Mouse (Mus musculus) liver, postnatal 0 days (tissue): ENCODE data around the gene Psd4.

Experiments
- CTCF ChIP-seq: sonication (generic); IDR thresholded peaks from 2 replicates; pipeline ENCODE4 v1.5.1; 2016; ENCODE audit warnings: antibody characterized with exemption, low read depth
- EP300 ChIP-seq: IDR thresholded peaks from 2 replicates; pipeline ENCODE4 v1.6.1; 2016; ENCODE audit warnings: antibody characterized with exemption, low read depth, mild to moderate bottlenecking

DNA sequence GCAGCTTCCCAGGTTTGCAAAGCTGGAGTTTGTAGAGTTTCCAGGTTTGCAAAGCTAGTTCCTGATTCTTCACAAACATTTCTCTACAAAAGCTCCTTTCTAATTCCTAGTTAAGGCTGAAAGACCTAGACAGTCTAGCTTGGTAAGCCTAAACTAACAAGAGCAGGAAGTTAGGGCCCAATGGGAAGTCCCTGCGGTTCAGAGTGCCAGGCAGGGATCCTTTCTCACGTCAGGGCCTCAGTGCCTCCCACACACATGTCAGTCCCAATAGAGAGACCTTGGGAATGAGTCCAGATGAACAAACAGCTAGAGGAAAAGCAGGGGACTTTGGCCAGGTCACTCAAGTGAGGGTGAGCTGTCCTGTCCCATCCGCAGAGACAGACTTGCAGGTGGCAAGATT lies 32.0 kb upstream of the Psd4 start:
- TF ChIP-seq CTCF, result no peak
- TF ChIP-seq EP300, result peak; percentile 55; the same call in 1 of the 2 replicates
